Mouse (Mus musculus) lung, postnatal 0 days (tissue): ENCODE results near the gene Afdn. TPM values are rescaled to one million over a fixed set of nuclear protein-coding genes. Genes with fewer than 3 reads are reported as not detected.

Source experiments
- ATAC-seq: fragments of 200-750 bp; cut with Nextera tagmentation; 2 replicates; pipeline ENCODE4 v1.8.0; 2017; ENCODE audit warnings: moderate library complexity
- DNase-seq: peaks from one replicate; pipeline ENCODE4 v3.0.0-alpha.2; 2016; ENCODE audit warnings: low spot score
- H3K27ac ChIP-seq: fragments of 300-500 bp; sonication (generic); 2 replicates; pipeline ENCODE4 v1.5.1; 2014; ENCODE audit warnings: antibody characterized with exemption, mild to moderate bottlenecking, low read length, mixed read lengths
- H3K27me3 ChIP-seq: fragments of 300-500 bp; sonication (generic); replicated peaks from 2 replicates; pipeline ENCODE4 v1.6.1; 2014; ENCODE audit warnings: low read length, mixed read lengths; ENCODE audit not compliant: insufficient read depth
- H3K36me3 ChIP-seq: fragments of 300-500 bp; sonication (generic); 2 replicates; pipeline ENCODE4 v1.6.1; 2014; ENCODE audit warnings: low read length, mixed read lengths; ENCODE audit not compliant: insufficient read depth
- H3K4me1 ChIP-seq: fragments of 300-500 bp; sonication (generic); 2 replicates; pipeline ENCODE4 v1.6.1; 2014; ENCODE audit warnings: antibody characterized with exemption, low read depth, low read length, mixed read lengths; ENCODE audit not compliant: insufficient read depth
- H3K4me2 ChIP-seq: fragments of 300-500 bp; sonication (generic); replicated peaks from 2 replicates; pipeline ENCODE4 v1.6.1; 2014; ENCODE audit warnings: low read depth, mild to moderate bottlenecking, low read length, moderate library complexity, mixed read lengths
- H3K4me3 ChIP-seq: fragments of 300-500 bp; sonication (generic); 2 replicates; pipeline ENCODE4 v1.5.1; 2014; ENCODE audit warnings: low read depth, low read length
- H3K9ac ChIP-seq: fragments of 300-500 bp; sonication (generic); replicated peaks from 2 replicates; pipeline ENCODE4 v1.6.1; 2014; ENCODE audit warnings: low read depth, mild to moderate bottlenecking
- H3K9me3 ChIP-seq: fragments of 300-500 bp; sonication (generic); 2 replicates; pipeline ENCODE4 v1.6.1; 2016; ENCODE audit warnings: low read length, mixed read lengths
- CTCF ChIP-seq: IDR thresholded peaks from 2 replicates; pipeline ENCODE4 v1.5.1; 2016; ENCODE audit warnings: antibody characterized with exemption, mild to moderate bottlenecking
- EP300 ChIP-seq: IDR thresholded peaks from 2 replicates; pipeline ENCODE4 v1.6.1; 2016; ENCODE audit warnings: antibody characterized with exemption, mild to moderate bottlenecking, control low read depth
- WGBS: fragments of 180-500 bp; shearing (Covaris S2); extraction: QIAGEN DNeasy Blood & Tissue Kit; methylation state at CpG from one replicate; pipeline ENCODE4 v1.1.7; 2014; 5-methylcytosine and 5-hydroxymethylcytosine counted together
- polyA plus RNA-seq: library from polyadenylated mRNA; unstranded; fragments of >200 nt; fragmentation: Nextera tagmentation; extraction: Ambion mirVana; gene quantifications from 2 replicates; pipeline ENCODE4 v1.2.1, GENCODE M21; 2015

Gene Afdn
- polyA plus RNA-seq, 1 experiment from 2014 or later = 148 TPM

DNA sequence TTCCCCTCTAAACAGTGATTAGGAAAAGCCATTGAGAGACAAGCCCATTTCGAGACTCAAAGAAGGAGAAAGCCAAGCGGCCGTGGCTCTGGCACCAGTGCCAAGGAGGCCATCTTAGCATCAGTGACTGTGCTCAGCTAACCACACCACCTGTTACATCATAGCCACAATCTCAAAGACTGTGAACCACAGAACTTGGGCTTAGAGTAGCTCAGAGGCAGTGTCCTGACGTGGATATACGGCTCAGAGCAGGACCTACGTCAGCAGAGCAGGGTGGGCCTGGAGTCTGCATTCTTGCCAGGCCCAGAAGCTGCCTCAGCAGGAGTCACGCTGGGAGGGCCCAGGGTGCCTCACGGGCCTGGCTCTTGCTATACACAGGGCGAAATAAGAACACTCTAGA, 44.8 kb upstream of the Afdn start:
- Histone ChIP-seq H3K27ac (peak overlapping the region; percentile 52; the same call in 1 of the 2 replicates), H3K27me3 (no peaks in the 10 kb centered on the region), H3K36me3 (no peaks in the 10 kb centered on the region), H3K4me1 (no peaks in the 10 kb centered on the region; the same call in 1 of the 2 replicates), H3K9ac (no peak overlapping the region), H3K4me3 (no peak overlapping the region), H3K9me3 (no peaks in the 10 kb centered on the region), H3K4me2 (no peak overlapping the region)
- 61% methylated on average over 9 of the region's 9 CpGs for WGBS
- peak; percentile 44 for DNase-seq
- ATAC-seq = peak; percentile 70
- TF ChIP-seq EP300 = 0 out of 2 replicates have a peak, but pooled peaks have one; percentile 27
- no peak for TF ChIP-seq CTCF

DNA sequence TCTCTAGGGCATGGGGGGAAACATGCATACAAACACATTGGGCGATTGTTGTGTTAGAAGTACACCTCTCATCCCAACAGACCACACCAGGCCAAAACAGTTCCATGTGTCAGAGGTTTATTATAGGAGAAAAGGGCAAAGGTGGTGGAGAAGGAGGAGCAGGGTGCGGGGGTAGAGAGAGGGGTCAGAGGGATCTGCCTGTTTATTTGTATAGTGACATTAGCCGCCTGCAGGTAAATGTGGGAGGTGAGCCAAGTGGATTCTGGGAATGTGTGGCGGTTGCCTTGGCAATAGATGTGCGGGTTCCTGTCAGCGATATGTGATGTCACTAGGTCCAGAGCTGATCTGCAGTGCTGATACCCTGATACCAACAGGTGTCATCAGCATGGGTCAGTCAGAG, 44.0 kb upstream of the Afdn start:
- Histone ChIP-seq H3K9me3 (no peaks in the 10 kb centered on the region), H3K4me1 (no peaks in the 10 kb centered on the region; the same call in 1 of the 2 replicates), H3K4me2 (no peak overlapping the region), H3K27me3 (no peaks in the 10 kb centered on the region), H3K36me3 (no peaks in the 10 kb centered on the region), H3K9ac (no peak overlapping the region), H3K4me3 (no peak overlapping the region), H3K27ac (no peak overlapping the region)
- TF ChIP-seq CTCF (no peak), EP300 (no peak)
- WGBS = 67% methylated on average over 6 of the region's 6 CpGs
- DNase-seq (no peak), ATAC-seq (no peak)

DNA sequence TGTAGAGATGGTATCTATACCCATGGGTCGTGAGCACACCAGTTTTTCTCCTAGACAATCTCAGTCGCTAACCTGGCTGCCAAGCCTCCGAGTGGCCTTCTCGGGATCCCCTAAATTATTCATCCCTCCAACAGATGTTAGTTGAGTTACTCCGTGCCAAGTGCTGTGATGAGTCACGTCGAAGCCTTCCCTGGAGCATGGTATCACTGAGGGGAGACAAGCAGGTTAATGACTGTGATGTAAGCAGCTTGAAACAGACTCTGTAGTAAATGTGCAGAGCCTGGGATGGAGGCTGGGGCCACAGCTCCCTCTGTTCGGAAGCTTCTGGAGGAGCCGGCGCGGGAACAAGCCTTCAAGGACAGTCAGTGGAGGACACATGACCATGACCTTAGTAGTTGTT, 42.9 kb upstream of the Afdn start:
- ATAC-seq = no peak
- H3K27me3 ChIP-seq = no peaks in the 10 kb centered on the region
- WGBS = 86% methylated on average over 11 of the region's 11 CpGs
- no peak overlapping the region for H3K9ac ChIP-seq
- H3K27ac ChIP-seq = no peak overlapping the region
- no peaks in the 10 kb centered on the region for H3K36me3 ChIP-seq
- H3K9me3 ChIP-seq = no peaks in the 10 kb centered on the region
- H3K4me1 ChIP-seq = no peaks in the 10 kb centered on the region; the same call in 1 of the 2 replicates
- no peak overlapping the region for H3K4me2 ChIP-seq
- no peak for DNase-seq
- no peak overlapping the region for H3K4me3 ChIP-seq
- no peak for TF ChIP-seq EP300
- TF ChIP-seq CTCF = no peak

GRCm38 (mm10) chr17:13720187-13720586, 40.2 kb upstream of the Afdn start:
- ATAC-seq (no peak), DNase-seq (no peak)
- no peak overlapping the region for H3K4me3 ChIP-seq
- no peaks in the 10 kb centered on the region for H3K27me3 ChIP-seq
- 89% methylated on average over 5 of the region's 5 CpGs for WGBS
- H3K9me3 ChIP-seq = no peaks in the 10 kb centered on the region
- H3K4me2 ChIP-seq = no peak overlapping the region
- no peak overlapping the region for H3K9ac ChIP-seq
- no peaks in the 10 kb centered on the region for H3K36me3 ChIP-seq
- TF ChIP-seq CTCF (no peak), EP300 (no peak)
- no peak overlapping the region for H3K27ac ChIP-seq
- no peaks in the 10 kb centered on the region for H3K4me1 ChIP-seq

DNA sequence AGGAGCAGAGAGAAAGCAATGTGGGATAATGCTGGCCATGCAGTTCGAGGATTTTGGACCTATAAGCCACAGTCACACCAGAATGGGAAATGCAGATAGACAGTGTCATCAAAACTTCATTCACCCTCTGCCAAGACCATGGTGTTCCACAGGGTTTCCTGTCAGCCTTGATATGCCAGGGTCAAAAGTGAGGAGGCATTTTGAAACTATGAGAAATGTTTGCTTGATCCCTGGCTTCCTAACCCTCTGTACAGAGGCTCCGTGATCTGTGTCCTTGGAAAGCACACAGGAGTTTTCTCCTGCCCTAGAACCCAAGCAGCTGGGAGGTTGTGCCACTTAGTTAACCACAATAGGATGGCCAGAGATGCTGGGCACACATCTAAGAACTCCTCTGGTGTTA, 39.0 kb upstream of the Afdn start:
- Histone ChIP-seq H3K27me3 (no peaks in the 10 kb centered on the region), H3K4me2 (no peak overlapping the region), H3K9ac (no peak overlapping the region), H3K4me3 (no peak overlapping the region), H3K27ac (no peak overlapping the region), H3K4me1 (no peaks in the 10 kb centered on the region), H3K9me3 (no peaks in the 10 kb centered on the region), H3K36me3 (no peaks in the 10 kb centered on the region)
- 80% methylated on average over 2 of the region's 2 CpGs for WGBS
- TF ChIP-seq CTCF (no peak), EP300 (no peak)
- ATAC-seq (no peak), DNase-seq (no peak)

GRCm38 (mm10) chr17:13722434-13722833, 37.9 kb upstream of the Afdn start:
- Histone ChIP-seq H3K4me2 (no peak overlapping the region), H3K27me3 (no peaks in the 10 kb centered on the region), H3K4me3 (no peak overlapping the region), H3K9me3 (no peaks in the 10 kb centered on the region), H3K36me3 (no peaks in the 10 kb centered on the region), H3K4me1 (no peaks in the 10 kb centered on the region), H3K9ac (no peak overlapping the region), H3K27ac (no peak overlapping the region)
- TF ChIP-seq CTCF = no peak
- TF ChIP-seq EP300 = no peak
- DNase-seq (no peak), ATAC-seq (no peak)
- WGBS = 79% methylated on average over 2 of the region's 2 CpGs

DNA sequence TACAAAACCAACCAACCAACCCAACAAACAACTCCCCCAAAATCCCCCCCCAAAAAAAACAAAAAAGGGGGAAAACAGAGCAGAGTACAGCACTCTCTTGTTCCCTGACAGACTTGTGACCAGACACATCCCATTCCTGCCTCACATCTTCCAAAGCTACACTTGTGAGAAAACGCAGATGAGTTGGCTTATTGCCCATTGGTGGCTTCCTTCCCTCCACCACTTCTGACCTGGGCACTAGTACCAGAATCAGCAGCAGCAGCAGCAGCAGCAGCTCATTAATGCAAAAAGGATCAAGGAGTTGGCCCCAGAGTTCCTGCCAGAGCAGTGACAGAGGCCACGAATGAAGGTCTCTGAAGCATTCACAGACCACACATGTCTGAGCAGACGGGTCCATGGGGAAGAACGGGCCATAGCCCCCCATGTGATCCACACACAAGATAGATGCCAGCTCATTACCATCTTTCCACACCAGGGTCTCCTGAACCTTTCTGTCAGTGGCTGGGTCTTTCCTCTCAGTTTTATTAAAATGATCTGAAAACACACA, 35.3 kb upstream of the Afdn start:
- no peak for TF ChIP-seq EP300
- no peak for TF ChIP-seq CTCF
- Histone ChIP-seq H3K27me3 (no peaks in the 10 kb centered on the region), H3K9me3 (no peaks in the 10 kb centered on the region), H3K36me3 (no peaks in the 10 kb centered on the region), H3K4me1 (no peaks in the 10 kb centered on the region), H3K4me2 (no peak overlapping the region), H3K9ac (no peak overlapping the region), H3K4me3 (no peak overlapping the region), H3K27ac (no peak overlapping the region)
- DNase-seq = no peak
- ATAC-seq = no peak
- WGBS = 45% methylated on average over 4 of the region's 4 CpGs
